Mouse (Mus musculus) spleen, adult 2 months (tissue): ENCODE results near the gene Tex101. TPM values are rescaled to one million over a fixed set of nuclear protein-coding genes. Genes with fewer than 3 reads are reported as not detected.
"Not testable (repeated sequence)": the region's sequence is repeated elsewhere in the genome, so short reads cannot be mapped to it uniquely, and the experiment has no call there.

Experiments
- DNase-seq, 2 experiments: peaks; one replicate each; pipeline versions ENCODE4 v3.0.0 to v3.0.0-alpha.2; 2012 to 2021; ENCODE audit warnings: low spot score in 2 of 2, low read depth in 1 of 2
- H3K27ac ChIP-seq: fragments of 200-500 bp; 2 replicates; pipeline ENCODE4 v1.5.1; 2012; ENCODE audit warnings: low read length, inconsistent platforms; ENCODE audit not compliant: insufficient read depth
- H3K27me3 ChIP-seq: fragments of 200-500 bp; 2 replicates; pipeline ENCODE4 v1.6.1; 2012; ENCODE audit warnings: mild to moderate bottlenecking, moderate library complexity, low read length, inconsistent platforms; ENCODE audit not compliant: control insufficient read depth, insufficient read depth
- H3K36me3 ChIP-seq: fragments of 200-500 bp; 2 replicates; pipeline ENCODE4 v1.6.1; 2012; ENCODE audit warnings: mild to moderate bottlenecking, low read length, inconsistent platforms; ENCODE audit not compliant: control insufficient read depth, insufficient read depth
- H3K4me1 ChIP-seq: fragments of 200-500 bp; 2 replicates; pipeline ENCODE4 v1.6.1; 2011; ENCODE audit warnings: inconsistent platforms; ENCODE audit not compliant: control insufficient read depth, insufficient read depth, insufficient read length
- H3K4me3 ChIP-seq: fragments of 200-500 bp; 2 replicates; pipeline ENCODE4 v1.5.1; 2011; ENCODE audit warnings: mild to moderate bottlenecking, inconsistent platforms; ENCODE audit not compliant: insufficient read depth, insufficient read length; ENCODE audit errors: extremely low read depth
- CTCF ChIP-seq: fragments of 200-500 bp; IDR thresholded peaks from 2 replicates; pipeline ENCODE4 v1.5.1; 2011; ENCODE audit warnings: mild to moderate bottlenecking, inconsistent platforms; ENCODE audit not compliant: insufficient read depth, insufficient read length, insufficient replicate concordance; ENCODE audit errors: extremely low read depth
- POLR2A ChIP-seq: fragments of 200-500 bp; IDR thresholded peaks from 2 replicates; pipeline ENCODE4 v1.6.1; 2011; ENCODE audit warnings: low read depth, low read length, inconsistent platforms
- WGBS: fragments of 180-500 bp; shearing (Covaris S2); methylation state at CpG from one replicate; pipeline ENCODE4 v1.1.7; 2018; 5-methylcytosine and 5-hydroxymethylcytosine counted together
- polyA plus RNA-seq: library from polyadenylated mRNA; depleted of rRNA; stranded (reverse); fragments of >200 nt; gene quantifications from 2 replicates; pipeline ENCODE4 v1.2.3, GENCODE M21; 2012; rRNA removed

The Tex101 gene
- polyA plus RNA-seq, 1 experiment: not detected

DNA sequence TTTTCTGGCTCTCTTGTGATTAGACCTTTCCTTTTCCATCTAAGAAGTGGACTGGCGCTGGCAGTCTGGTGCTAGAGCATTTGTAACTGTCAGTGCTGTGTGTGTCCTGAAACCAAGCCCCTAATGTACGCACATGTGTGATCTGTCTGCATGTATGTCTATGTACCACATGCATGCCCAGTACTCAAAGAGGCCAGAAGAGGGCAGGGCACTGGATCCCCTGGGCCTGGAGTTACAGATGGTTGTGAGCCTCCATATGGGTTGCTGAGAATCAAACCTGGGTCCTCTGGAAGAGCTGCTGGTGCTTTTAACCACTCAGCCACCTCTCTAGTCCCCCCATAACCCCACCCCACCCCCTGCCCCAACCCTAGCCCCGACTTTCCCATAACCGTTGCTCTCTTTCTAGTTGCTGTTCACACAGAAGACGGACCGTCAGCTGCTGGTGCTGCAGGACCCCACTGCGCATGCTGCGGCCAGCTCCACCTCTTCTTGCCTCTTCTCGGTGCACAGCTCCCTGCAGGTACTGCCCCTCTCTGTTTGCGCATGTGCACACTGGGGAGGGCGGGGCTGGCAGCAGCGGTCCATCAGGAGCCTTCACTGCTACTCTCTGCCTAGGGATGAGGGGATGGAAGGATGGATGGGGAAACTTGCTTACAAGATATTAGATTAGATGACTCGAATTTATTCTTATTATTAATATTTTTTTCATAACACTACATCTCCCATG lies 56.6 kb downstream of the Tex101 start:
- TF ChIP-seq POLR2A: no peak
- TF ChIP-seq CTCF: no peak
- Histone ChIP-seq H3K4me1 (peaks cover 14% of the 10 kb centered on the region; the same call in 1 of the 2 replicates), H3K27me3 (no peaks in the 10 kb centered on the region), H3K36me3 (peaks cover 33% of the 10 kb centered on the region), H3K4me3 (no peak overlapping the region), H3K27ac (no peak overlapping the region)
- no peak for DNase-seq
- WGBS: 92% methylated on average over 13 of the region's 13 CpGs

DNA sequence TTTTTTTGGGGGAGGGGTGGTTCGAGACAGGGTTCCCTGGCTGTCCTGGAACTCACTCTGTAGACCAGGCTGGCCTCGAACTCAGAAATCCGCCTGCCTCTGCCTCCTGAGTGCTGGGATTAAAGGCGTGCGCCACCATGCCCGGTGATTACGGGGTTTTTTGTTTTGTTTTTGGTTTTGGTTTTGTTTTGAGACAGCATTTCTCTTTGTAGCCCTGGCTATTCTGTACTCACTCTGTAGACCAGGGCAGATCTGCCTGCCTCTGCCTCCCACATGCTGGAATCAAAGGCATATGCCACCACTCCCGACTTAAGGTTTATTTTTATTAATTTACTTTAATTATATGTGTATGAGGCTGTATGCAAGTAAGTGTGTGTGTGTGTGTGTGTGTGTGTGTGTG lies 58.1 kb downstream of the Tex101 start:
- H3K36me3 ChIP-seq: peaks cover 21% of the 10 kb centered on the region
- WGBS: 81% methylated on average over 8 of the region's 8 CpGs
- H3K27me3 ChIP-seq, DNase-seq, H3K4me3 ChIP-seq, H3K27ac ChIP-seq: not testable (repeated sequence)
- peaks cover 14% of the 10 kb centered on the region; the same call in 1 of the 2 replicates for H3K4me1 ChIP-seq

Other genes starting within 250 kb of the Tex101 start
- 6.5 and 19.9 TPM in 2 replicates for gene Irgc1, start 224.4 kb downstream of the Tex101 start, polyA plus RNA-seq
- 51.2 and 58.6 TPM in 2 replicates for gene Plaur, start 214.2 kb downstream of the Tex101 start, polyA plus RNA-seq
- gene Cadm4, start 194.7 kb downstream of the Tex101 start, polyA plus RNA-seq: 33.1 and 34.5 TPM in 2 replicates
- 4.0 and 5.9 TPM in 2 replicates for gene Zfp428, start 169.7 kb downstream of the Tex101 start, polyA plus RNA-seq
- gene AC161166.1, start 164.2 kb downstream of the Tex101 start, polyA plus RNA-seq: not detected in 2 replicates
- gene Irgq, start 146.0 kb downstream of the Tex101 start, polyA plus RNA-seq: 11.2 and 13.1 TPM in 2 replicates
- gene Pinlyp, start 130.6 kb downstream of the Tex101 start, polyA plus RNA-seq: 0.23 and 0.36 TPM in 2 replicates
- gene Xrcc1, start 130.4 kb downstream of the Tex101 start, polyA plus RNA-seq: 52.3 and 56.2 TPM in 2 replicates
- 23.2 and 27.3 TPM in 2 replicates for gene Ethe1, start 89.1 kb downstream of the Tex101 start, polyA plus RNA-seq
- gene Zfp575, start 89.0 kb downstream of the Tex101 start, polyA plus RNA-seq: 0.29 and 0.61 TPM in 2 replicates
- gene Phldb3, start 65.9 kb downstream of the Tex101 start, polyA plus RNA-seq: 5.2 and 7.6 TPM in 2 replicates
- gene Lypd3, start 40.1 kb downstream of the Tex101 start, polyA plus RNA-seq: not detected in 2 replicates
- gene BC049730, start 32.6 kb upstream of the Tex101 start, polyA plus RNA-seq: not detected in 2 replicates
- gene Gm4763, start 50.2 kb upstream of the Tex101 start, polyA plus RNA-seq: not detected in 2 replicates
- gene Cd177, start 83.6 kb upstream of the Tex101 start, polyA plus RNA-seq: 6.9 and 8.8 TPM in 2 replicates
- 0.41 and 0.49 TPM in 2 replicates for gene Ceacam10, start 100.5 kb upstream of the Tex101 start, polyA plus RNA-seq
- 1.9 and 2.9 TPM in 2 replicates for gene Gm9844, start 185.5 kb upstream of the Tex101 start, polyA plus RNA-seq
- not detected in 2 replicates for gene Lypd4, start 193.3 kb upstream of the Tex101 start, polyA plus RNA-seq
- gene Dmrtc2, start 193.4 kb upstream of the Tex101 start, polyA plus RNA-seq: not detected in 2 replicates
- gene Rps19, start 207.7 kb upstream of the Tex101 start, polyA plus RNA-seq: 627 and 638 TPM in 2 replicates
- 959 and 1,255 TPM in 2 replicates for gene Cd79a, start 220.7 kb upstream of the Tex101 start, polyA plus RNA-seq
- gene Arhgef1, start 226.2 kb upstream of the Tex101 start, polyA plus RNA-seq: 915 and 1,063 TPM in 2 replicates